Mouse (Mus musculus): ENCODE results near the gene Pef1.

- TF ChIP-seq CTCF (IDR thresholded peaks at IDR 0.05; ENCODE audit: extremely low read depth, insufficient read depth, insufficient read length, insufficient replicate concordance) (no peak), POLR2A (IDR thresholded peaks at IDR 0.05; ENCODE audit: low read depth, low read length) (no peak)
These were observed 29.0 kb upstream of the Pef1 start for GRCm38 (mm10) chr4:130073367-130073766.

Measured in spleen, adult 2 months (tissue).